Mouse (Mus musculus): Measurements from ENCODE around the gene Mgst2. TPM values are rescaled to one million over a fixed set of nuclear protein-coding genes. Genes with fewer than 3 reads are reported as not detected.

The Mgst2 gene
- polyA plus RNA-seq, 1 experiment, result 3.6 TPM

GRCm38 (mm10) chr3:51701950-51702349, 41.8 kb downstream of the Mgst2 start:
- TF ChIP-seq FOSL1 (IDR thresholded peaks at IDR 0.05; ENCODE audit: insufficient read depth, low read length, poor library complexity, severe bottlenecking), result no peak
- no peak for TF ChIP-seq MAX (IDR thresholded peaks at IDR 0.05)
- no peak for TF ChIP-seq CEBPB (IDR thresholded peaks at IDR 0.05; ENCODE audit: low read depth)
- TF ChIP-seq MYOG (IDR thresholded peaks at IDR 0.05; ENCODE audit: control insufficient read depth, extremely low read depth, insufficient read length), result no peak
- no peak for TF ChIP-seq USF1 (IDR thresholded peaks at IDR 0.05; ENCODE audit: low read depth)
- TF ChIP-seq MYOD1 (IDR thresholded peaks at IDR 0.05; ENCODE audit: control insufficient read depth, insufficient read length, low read depth), result no peak
- TF ChIP-seq CTCF (IDR thresholded peaks at IDR 0.05; ENCODE audit: control insufficient read depth, insufficient read depth, insufficient read length), result no peak
- no peaks in the 10 kb centered on the region for H3K79me2 ChIP-seq (ENCODE audit: control insufficient read depth, insufficient read depth)
- H3K79me3 ChIP-seq (ENCODE audit: low read depth), result no peaks in the 10 kb centered on the region
- no peak overlapping the region for H3K4me3 ChIP-seq (ENCODE audit: insufficient read depth, poor library complexity, severe bottlenecking)
- H3K27me3 ChIP-seq (ENCODE audit: control insufficient read depth, insufficient read depth, insufficient read length), result no peaks in the 10 kb centered on the region
- no peak overlapping the region for H3ac ChIP-seq (ENCODE audit: control insufficient read depth, insufficient read length, low read depth)
- no peaks in the 10 kb centered on the region for H3K36me3 ChIP-seq (ENCODE audit: control insufficient read depth, insufficient read depth)

GRCm38 (mm10) chr3:51702701-51703286, 42.6 kb downstream of the Mgst2 start:
- Histone ChIP-seq H3K27me3 (ENCODE audit: control insufficient read depth, insufficient read depth, insufficient read length) (no peaks in the 10 kb centered on the region), H3K79me3 (ENCODE audit: low read depth) (no peaks in the 10 kb centered on the region), H3K36me3 (ENCODE audit: control insufficient read depth, insufficient read depth) (no peaks in the 10 kb centered on the region), H3ac (ENCODE audit: control insufficient read depth, insufficient read length, low read depth) (no peak overlapping the region), H3K79me2 (ENCODE audit: control insufficient read depth, insufficient read depth) (no peaks in the 10 kb centered on the region), H3K4me3 (ENCODE audit: insufficient read depth, poor library complexity, severe bottlenecking) (no peak overlapping the region)
- TF ChIP-seq USF1 (IDR thresholded peaks at IDR 0.05; ENCODE audit: low read depth) (no peak), CTCF (IDR thresholded peaks at IDR 0.05; ENCODE audit: control insufficient read depth, insufficient read depth, insufficient read length) (no peak), MYOD1 (IDR thresholded peaks at IDR 0.05; ENCODE audit: control insufficient read depth, insufficient read length, low read depth) (no peak), MYOG (IDR thresholded peaks at IDR 0.05; ENCODE audit: control insufficient read depth, extremely low read depth, insufficient read length) (no peak), MAX (IDR thresholded peaks at IDR 0.05) (no peak), CEBPB (IDR thresholded peaks at IDR 0.05; ENCODE audit: low read depth) (no peak), FOSL1 (IDR thresholded peaks at IDR 0.05; ENCODE audit: insufficient read depth, low read length, poor library complexity, severe bottlenecking) (no peak)

- no peak overlapping the region for H3ac ChIP-seq (ENCODE audit: control insufficient read depth, insufficient read length, low read depth)
- H3K27me3 ChIP-seq (ENCODE audit: control insufficient read depth, insufficient read depth, insufficient read length), result no peaks in the 10 kb centered on the region
- no peak for TF ChIP-seq CEBPB (IDR thresholded peaks at IDR 0.05; ENCODE audit: low read depth)
- no peak for TF ChIP-seq MYOG (IDR thresholded peaks at IDR 0.05; ENCODE audit: control insufficient read depth, extremely low read depth, insufficient read length)
- TF ChIP-seq MAX (IDR thresholded peaks at IDR 0.05), result no peak
- TF ChIP-seq USF1 (IDR thresholded peaks at IDR 0.05; ENCODE audit: low read depth), result no peak
- TF ChIP-seq FOSL1 (IDR thresholded peaks at IDR 0.05; ENCODE audit: insufficient read depth, low read length, poor library complexity, severe bottlenecking), result no peak
- TF ChIP-seq CTCF (IDR thresholded peaks at IDR 0.05; ENCODE audit: control insufficient read depth, insufficient read depth, insufficient read length), result no peak
- no peak for TF ChIP-seq MYOD1 (IDR thresholded peaks at IDR 0.05; ENCODE audit: control insufficient read depth, insufficient read length, low read depth)
- H3K79me2 ChIP-seq (ENCODE audit: control insufficient read depth, insufficient read depth), result no peaks in the 10 kb centered on the region
- no peaks in the 10 kb centered on the region for H3K79me3 ChIP-seq (ENCODE audit: low read depth)
- H3K36me3 ChIP-seq (ENCODE audit: control insufficient read depth, insufficient read depth), result no peaks in the 10 kb centered on the region
- H3K4me3 ChIP-seq (ENCODE audit: insufficient read depth, poor library complexity, severe bottlenecking), result no peak overlapping the region
Observed at GRCm38 (mm10) chr3:51703478-51703877, 43.3 kb downstream of the Mgst2 start.

- H3K79me2 ChIP-seq (ENCODE audit: control insufficient read depth, insufficient read depth), result no peaks in the 10 kb centered on the region
- H3K79me3 ChIP-seq (ENCODE audit: low read depth), result no peaks in the 10 kb centered on the region
Observed at GRCm38 (mm10) chr3:51705220-51705619, 45.1 kb downstream of the Mgst2 start.

GRCm38 (mm10) chr3:51708375-51708745, 48.2 kb downstream of the Mgst2 start:
- no peak overlapping the region for H3K4me3 ChIP-seq (ENCODE audit: insufficient read depth, poor library complexity, severe bottlenecking)
- TF ChIP-seq CTCF (IDR thresholded peaks at IDR 0.05; ENCODE audit: control insufficient read depth, insufficient read depth, insufficient read length) (no peak), MYOG (IDR thresholded peaks at IDR 0.05; ENCODE audit: control insufficient read depth, extremely low read depth, insufficient read length) (no peak), USF1 (IDR thresholded peaks at IDR 0.05; ENCODE audit: low read depth) (no peak), MAX (IDR thresholded peaks at IDR 0.05) (no peak), CEBPB (IDR thresholded peaks at IDR 0.05; ENCODE audit: low read depth) (no peak)
- no peaks in the 10 kb centered on the region for H3K36me3 ChIP-seq (ENCODE audit: control insufficient read depth, insufficient read depth)
- no peaks in the 10 kb centered on the region for H3K79me3 ChIP-seq (ENCODE audit: low read depth)
- no peaks in the 10 kb centered on the region for H3K79me2 ChIP-seq (ENCODE audit: control insufficient read depth, insufficient read depth)
- H3K27me3 ChIP-seq (ENCODE audit: control insufficient read depth, insufficient read depth, insufficient read length), result no peaks in the 10 kb centered on the region
- no peak overlapping the region for H3ac ChIP-seq (ENCODE audit: control insufficient read depth, insufficient read length, low read depth)

More at GRCm38 (mm10) chr3:51705220-51705619, 45.1 kb downstream of the Mgst2 start:
- no peaks in the 10 kb centered on the region for H3K36me3 ChIP-seq (ENCODE audit: control insufficient read depth, insufficient read depth)
- no peaks in the 10 kb centered on the region for H3K27me3 ChIP-seq (ENCODE audit: control insufficient read depth, insufficient read depth, insufficient read length)
- no peak overlapping the region for H3ac ChIP-seq (ENCODE audit: control insufficient read depth, insufficient read length, low read depth)
- H3K4me3 ChIP-seq (ENCODE audit: insufficient read depth, poor library complexity, severe bottlenecking), result no peak overlapping the region
- TF ChIP-seq MYOG (IDR thresholded peaks at IDR 0.05; ENCODE audit: control insufficient read depth, extremely low read depth, insufficient read length) (no peak), MAX (IDR thresholded peaks at IDR 0.05) (no peak), FOSL1 (IDR thresholded peaks at IDR 0.05; ENCODE audit: insufficient read depth, low read length, poor library complexity, severe bottlenecking) (no peak), MYOD1 (IDR thresholded peaks at IDR 0.05; ENCODE audit: control insufficient read depth, insufficient read length, low read depth) (no peak), CTCF (IDR thresholded peaks at IDR 0.05; ENCODE audit: control insufficient read depth, insufficient read depth, insufficient read length) (no peak), CEBPB (IDR thresholded peaks at IDR 0.05; ENCODE audit: low read depth) (no peak), USF1 (IDR thresholded peaks at IDR 0.05; ENCODE audit: low read depth) (no peak)
